Mouse (Mus musculus) embryonic facial prominence, embryonic 12.5 days (tissue): ENCODE measurements around the gene Gm2001. TPM values are rescaled to one million over a fixed set of nuclear protein-coding genes. Genes with fewer than 3 reads are reported as not detected.
"Not testable (repeated sequence)": the region's sequence is repeated elsewhere in the genome, so short reads cannot be mapped to it uniquely, and the experiment has no call there.

Source experiments
- ATAC-seq: fragments of 200-750 bp; cut with Nextera tagmentation; 2 replicates; pipeline ENCODE4 v1.8.0; 2017; ENCODE audit not compliant: insufficient number of reproducible peaks, insufficient read depth, low FRiP score, low TSS enrichment
- H3K27ac ChIP-seq: fragments of 300-500 bp; sonication (generic); 2 replicates; pipeline ENCODE4 v1.5.1; 2016; ENCODE audit warnings: mild to moderate bottlenecking
- H3K27me3 ChIP-seq: fragments of 300-500 bp; sonication (generic); 2 replicates; pipeline ENCODE4 v1.6.1; 2016; ENCODE audit warnings: mild to moderate bottlenecking, moderate library complexity
- H3K36me3 ChIP-seq: fragments of 300-500 bp; sonication (generic); 2 replicates; pipeline ENCODE4 v1.6.1; 2016; ENCODE audit warnings: mild to moderate bottlenecking
- H3K4me1 ChIP-seq: fragments of 300-500 bp; sonication (generic); 2 replicates; pipeline ENCODE4 v1.6.1; 2016
- H3K4me2 ChIP-seq: fragments of 300-500 bp; sonication (generic); replicated peaks from 2 replicates; pipeline ENCODE4 v1.6.1; 2016; ENCODE audit warnings: mild to moderate bottlenecking, moderate library complexity
- H3K4me3 ChIP-seq: fragments of 300-500 bp; sonication (generic); 2 replicates; pipeline ENCODE4 v1.5.1; 2016; ENCODE audit warnings: mild to moderate bottlenecking
- H3K9ac ChIP-seq: fragments of 300-500 bp; sonication (generic); 2 replicates; pipeline ENCODE4 v1.6.1; 2016; ENCODE audit warnings: mild to moderate bottlenecking, moderate library complexity
- H3K9me3 ChIP-seq: fragments of 300-500 bp; sonication (generic); 2 replicates; pipeline ENCODE4 v1.6.1; 2016; ENCODE audit warnings: mild to moderate bottlenecking, moderate library complexity
- WGBS: fragments of 180-500 bp; shearing (Covaris S2); methylation state at CpG from one replicate; pipeline ENCODE4 v1.1.7; 2016; 5-methylcytosine and 5-hydroxymethylcytosine counted together
- polyA plus RNA-seq: library from polyadenylated mRNA; unstranded; fragments of >200 nt; fragmentation: Nextera tagmentation; extraction: Ambion mirVana; gene quantifications from 2 replicates; pipeline ENCODE4 v1.2.1, GENCODE M21; 2016

Gm2001 gene
- polyA plus RNA-seq: not detected in 2 replicates

DNA sequence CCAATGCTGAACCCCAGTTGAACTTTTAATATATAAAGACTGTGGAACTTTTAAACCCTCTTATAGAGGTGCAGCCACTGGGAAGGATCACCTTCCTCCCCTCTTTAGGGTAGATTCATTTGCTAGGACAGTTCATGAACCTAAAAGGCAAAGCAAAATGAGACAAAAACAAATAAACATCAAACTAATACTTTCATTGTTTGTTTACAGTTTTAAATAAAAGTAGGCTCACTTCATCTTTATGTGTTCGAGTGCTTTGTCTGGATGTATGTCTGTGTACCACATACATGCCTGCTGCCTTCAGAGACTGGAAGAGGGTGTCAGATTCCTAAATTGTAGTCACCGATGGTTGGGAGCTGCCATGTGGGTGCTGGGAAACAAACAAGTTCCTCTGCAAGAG lies at the start of gene Gm2001:
TSS of gene Gm2001 (minus strand) at position 101 of the 400 bp plus-strand sequence.
- not testable (repeated sequence) for H3K9me3 ChIP-seq, H3K27ac ChIP-seq, ATAC-seq, H3K4me1 ChIP-seq, H3K9ac ChIP-seq, H3K4me2 ChIP-seq, H3K4me3 ChIP-seq, H3K27me3 ChIP-seq, H3K36me3 ChIP-seq
- WGBS: 83% methylated on average over 2 of the region's 2 CpGs

DNA sequence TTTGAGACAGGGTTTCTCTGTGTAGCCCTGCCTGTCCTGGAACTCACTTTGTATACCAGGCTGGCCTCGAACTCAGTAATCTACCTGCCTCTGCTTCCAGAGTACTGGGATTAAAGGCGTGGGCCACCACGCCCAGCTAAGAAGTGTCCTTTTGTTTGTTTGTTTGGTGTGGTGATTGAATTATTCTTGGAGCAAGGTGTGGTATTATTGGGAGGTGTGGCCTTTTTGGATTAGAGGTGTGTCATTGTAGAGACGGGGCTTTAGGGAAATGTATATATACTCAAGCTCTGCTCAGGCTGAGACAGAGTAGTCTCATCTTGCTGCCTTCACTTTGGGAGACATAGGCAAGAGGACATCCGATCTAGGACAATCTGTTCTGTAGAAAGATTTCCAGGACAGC lies 31.6 kb upstream of the Gm2001 start, which contains the start of gene Gm2016:
TSS of gene Gm2016 (plus strand) at position 301 of the 400 bp plus-strand sequence.
- not testable (repeated sequence) for H3K27ac ChIP-seq, H3K9ac ChIP-seq, H3K27me3 ChIP-seq, ATAC-seq, H3K36me3 ChIP-seq, H3K4me2 ChIP-seq, H3K4me1 ChIP-seq, H3K9me3 ChIP-seq, H3K4me3 ChIP-seq
- 78% methylated on average over 5 of the region's 5 CpGs for WGBS

DNA sequence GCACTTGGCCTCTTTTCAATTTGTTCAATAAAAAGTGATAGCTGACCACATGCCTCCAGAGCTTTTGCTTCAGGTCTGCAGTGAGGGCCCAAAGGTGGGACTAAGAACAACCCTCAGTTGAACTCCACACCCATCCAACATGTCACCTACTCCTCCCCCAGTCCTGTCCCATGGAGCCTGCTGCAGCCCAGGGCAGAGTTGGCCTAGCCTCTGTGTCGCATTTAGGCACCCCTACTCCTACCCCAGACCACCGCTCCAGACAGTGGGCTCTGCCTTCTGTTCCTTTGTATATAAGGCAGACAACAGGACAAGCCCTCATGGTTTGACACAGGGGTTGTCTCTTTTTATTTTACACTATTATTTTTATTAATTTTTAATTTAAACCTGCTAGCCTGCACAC lies 21.9 kb upstream of the Gm2001 start:
- H3K27ac ChIP-seq, H3K36me3 ChIP-seq, H3K27me3 ChIP-seq, H3K4me2 ChIP-seq, H3K4me3 ChIP-seq, H3K9ac ChIP-seq, ATAC-seq, H3K4me1 ChIP-seq: not testable (repeated sequence)
- H3K9me3 ChIP-seq: peaks cover 12% of the 10 kb centered on the region; the same call in 1 of the 2 replicates
- WGBS: 82% methylated on average over 2 of the region's 2 CpGs

DNA sequence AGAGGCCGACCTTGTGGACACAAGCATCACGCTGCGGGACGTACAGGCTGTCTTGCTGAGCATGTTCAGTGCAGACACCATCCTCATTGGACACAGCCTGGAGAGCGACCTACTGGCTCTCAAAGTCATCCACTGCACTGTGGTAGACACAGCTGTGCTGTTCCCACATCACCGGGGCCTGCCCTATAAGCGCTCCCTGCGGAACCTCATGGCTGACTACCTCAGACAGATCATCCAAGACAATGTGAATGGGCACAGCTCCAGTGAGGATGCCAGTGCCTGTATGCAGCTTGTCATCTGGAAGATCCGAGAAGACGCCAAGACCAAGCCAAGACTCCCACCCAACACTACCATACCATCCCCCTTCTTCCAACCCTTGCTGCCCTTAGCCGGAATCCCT lies 21.5 kb upstream of the Gm2001 start:
- WGBS: 93% methylated on average over 10 of the region's 11 CpGs
- H3K9me3 ChIP-seq: peaks cover 12% of the 10 kb centered on the region; the same call in 1 of the 2 replicates
- ATAC-seq, H3K27ac ChIP-seq, H3K36me3 ChIP-seq, H3K27me3 ChIP-seq, H3K4me1 ChIP-seq, H3K4me3 ChIP-seq, H3K4me2 ChIP-seq, H3K9ac ChIP-seq: not testable (repeated sequence)

DNA sequence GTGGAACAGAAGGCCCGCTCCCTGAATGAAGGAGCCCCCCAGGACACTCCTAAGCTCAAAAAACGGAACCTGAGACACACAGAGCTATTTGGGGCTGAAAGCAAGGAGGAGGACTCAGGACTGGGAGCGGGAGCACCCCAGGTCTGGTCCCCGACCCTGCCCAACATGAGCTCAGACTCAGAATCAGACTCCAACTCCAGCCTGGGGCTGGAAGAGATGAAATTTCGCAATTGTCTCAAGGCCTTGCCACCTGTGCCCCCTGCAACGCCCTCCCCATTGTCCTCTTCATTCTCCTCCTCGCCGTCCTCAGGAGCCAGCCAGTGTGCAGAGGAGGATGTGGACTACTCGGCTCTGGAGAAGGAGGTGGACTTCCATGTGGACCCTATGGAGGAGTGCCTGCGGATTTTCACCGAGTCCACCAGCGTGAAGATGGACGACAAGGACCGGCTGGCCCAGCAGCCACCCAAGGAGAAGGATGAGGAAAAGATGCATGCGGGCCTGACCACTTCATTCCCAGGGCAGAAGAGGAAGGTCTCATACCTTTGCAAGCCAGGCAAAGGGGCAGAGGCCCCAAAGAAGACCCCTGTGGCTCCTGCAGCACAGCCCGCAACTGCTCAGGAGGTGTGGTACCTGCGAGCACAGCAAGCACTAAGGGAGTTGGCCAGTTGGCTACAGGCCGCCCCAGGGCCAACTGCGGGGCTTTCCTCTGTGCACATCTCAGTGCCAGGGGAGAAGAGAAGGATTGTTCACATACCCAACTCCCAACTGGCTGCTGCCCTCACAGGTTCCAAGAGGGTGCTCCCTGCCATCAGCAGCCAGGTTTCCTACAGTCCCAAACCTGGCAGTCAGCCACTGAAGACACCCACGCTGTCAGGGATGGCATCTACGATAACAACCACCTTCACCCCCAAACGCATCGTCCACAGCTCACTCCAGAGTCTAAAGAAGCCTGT lies 19.9 kb upstream of the Gm2001 start:
- not testable (repeated sequence) for ATAC-seq, H3K27ac ChIP-seq, H3K36me3 ChIP-seq, H3K27me3 ChIP-seq, H3K4me2 ChIP-seq, H3K9ac ChIP-seq, H3K4me1 ChIP-seq, H3K4me3 ChIP-seq
- WGBS: 89% methylated on average over 23 of the region's 23 CpGs
- H3K9me3 ChIP-seq: peaks cover 12% of the 10 kb centered on the region; the same call in 1 of the 2 replicates

DNA sequence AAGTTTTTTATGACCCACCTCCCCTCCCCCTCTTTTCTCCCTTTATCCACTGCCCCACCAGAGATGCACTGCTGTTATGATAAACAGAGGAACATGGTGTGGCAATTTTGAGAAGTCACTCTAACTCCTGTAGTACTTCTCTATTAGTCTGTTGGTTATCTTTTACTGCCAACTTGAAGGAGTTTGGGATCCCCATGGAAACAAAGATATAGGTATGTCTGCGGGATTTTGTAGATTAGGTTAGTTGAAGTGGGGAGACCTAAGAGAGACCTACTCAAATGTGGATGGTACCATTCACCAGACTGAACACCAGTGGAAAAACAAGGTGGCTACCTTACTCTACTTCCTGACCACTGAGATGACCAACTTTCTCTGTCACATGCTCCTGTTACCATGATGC lies 13.9 kb upstream of the Gm2001 start:
- 74% methylated on average over 1 of the region's 1 CpGs for WGBS
- not testable (repeated sequence) for H3K27ac ChIP-seq, H3K9ac ChIP-seq, ATAC-seq, H3K27me3 ChIP-seq, H3K4me3 ChIP-seq, H3K4me2 ChIP-seq, H3K9me3 ChIP-seq, H3K4me1 ChIP-seq, H3K36me3 ChIP-seq

DNA sequence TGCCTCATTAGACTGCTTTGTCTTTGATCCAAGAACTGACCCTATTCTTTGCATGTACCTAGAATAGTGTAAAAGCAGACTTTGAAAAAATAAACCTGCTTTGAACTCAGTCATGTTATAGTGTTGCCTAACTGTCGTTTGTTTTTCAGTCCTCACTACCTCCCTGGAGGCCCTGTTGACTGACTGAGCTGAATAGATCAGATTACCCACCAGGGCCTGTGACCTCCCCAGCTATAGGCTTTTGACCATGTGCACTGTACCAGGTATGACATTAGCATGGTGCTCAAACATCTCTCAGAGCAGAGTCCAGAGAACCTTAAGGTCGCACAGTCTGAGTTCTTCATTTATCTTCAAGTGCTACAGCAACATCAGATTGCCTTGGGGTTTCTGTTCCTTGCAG lies 8.5 kb upstream of the Gm2001 start:
- not testable (repeated sequence) for H3K27ac ChIP-seq, H3K9ac ChIP-seq, H3K4me2 ChIP-seq, H3K4me3 ChIP-seq, H3K36me3 ChIP-seq, H3K27me3 ChIP-seq, H3K9me3 ChIP-seq, H3K4me1 ChIP-seq, ATAC-seq
- no CpG with 5 or more reads among the region's 2 CpGs for WGBS

DNA sequence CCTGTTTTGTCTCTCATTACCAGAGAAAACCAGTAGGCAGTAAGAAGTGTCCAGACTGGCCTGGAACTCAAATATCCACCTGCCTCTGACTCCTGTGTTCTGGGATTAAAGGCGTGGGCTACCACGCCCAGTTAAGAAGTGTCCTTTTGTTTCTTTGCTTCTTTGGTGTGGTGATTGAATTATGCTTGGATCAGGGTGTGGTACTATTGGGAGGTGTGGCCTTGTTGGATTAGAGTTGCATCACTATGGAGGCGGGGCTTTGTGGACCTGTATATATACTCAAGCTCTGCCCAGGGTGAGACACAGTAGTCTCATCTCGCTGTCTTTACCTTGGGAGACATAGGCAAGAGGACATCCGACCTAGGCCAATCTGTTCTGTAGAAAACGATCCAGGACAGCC lies 25.9 kb downstream of the Gm2001 start, which contains the start of gene BB287469:
TSS of gene BB287469 (plus strand) at position 301 of the 400 bp plus-strand sequence.
- H3K36me3 ChIP-seq, H3K4me1 ChIP-seq, ATAC-seq, H3K9me3 ChIP-seq, H3K9ac ChIP-seq, H3K4me3 ChIP-seq, H3K27ac ChIP-seq, H3K4me2 ChIP-seq, H3K27me3 ChIP-seq: not testable (repeated sequence)
- WGBS: 82% methylated on average over 5 of the region's 6 CpGs

DNA sequence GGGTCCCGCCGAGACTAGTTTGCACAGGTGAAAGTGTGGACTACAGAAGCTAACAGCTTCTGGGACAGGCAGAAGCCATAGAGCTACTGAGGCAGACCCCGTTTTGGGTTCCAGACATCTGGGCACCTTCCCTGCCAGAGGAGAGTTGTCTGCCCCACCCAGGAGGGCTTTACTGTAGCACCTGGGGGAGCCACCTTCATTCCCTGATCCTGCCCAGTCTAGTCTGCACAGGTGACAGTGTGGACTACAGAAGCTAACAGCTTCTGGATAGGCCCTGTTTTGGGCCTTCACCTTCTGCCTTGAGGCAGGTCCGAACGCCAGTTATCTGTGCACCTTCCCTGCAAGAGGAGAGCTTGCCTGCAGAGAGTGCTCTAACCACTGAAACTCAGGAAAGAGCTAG lies 44.2 kb downstream of the Gm2001 start:
- ATAC-seq, H3K9ac ChIP-seq, H3K9me3 ChIP-seq, H3K27ac ChIP-seq, H3K4me2 ChIP-seq, H3K4me1 ChIP-seq, H3K27me3 ChIP-seq, H3K4me3 ChIP-seq, H3K36me3 ChIP-seq: not testable (repeated sequence)
- 93% methylated on average over 5 of the region's 5 CpGs for WGBS

DNA sequence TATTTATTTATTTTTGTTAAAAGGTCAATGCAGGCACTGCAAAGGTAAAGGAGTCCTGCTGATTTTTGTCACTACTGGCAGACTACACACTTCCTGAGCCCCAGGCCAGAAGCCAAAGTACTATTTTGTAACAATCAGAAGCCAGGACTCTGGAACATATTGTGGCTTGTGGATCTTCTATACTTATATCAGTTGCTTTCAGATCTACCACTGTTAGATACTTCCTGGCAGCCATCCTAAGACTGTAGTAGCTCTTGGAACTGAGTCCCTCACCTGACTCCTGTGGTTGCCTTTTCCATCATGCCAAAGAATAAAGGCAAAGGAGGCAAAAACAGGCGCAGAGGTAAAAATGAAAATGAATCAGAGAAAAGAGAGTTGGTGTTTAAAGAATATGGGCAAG lies 46.9 kb downstream of the Gm2001 start, which contains the start of gene Gm21936:
TSS of gene Gm21936 (plus strand) at position 301 of the 400 bp plus-strand sequence.
- not testable (repeated sequence) for H3K27ac ChIP-seq, H3K4me2 ChIP-seq, H3K9me3 ChIP-seq, ATAC-seq, H3K27me3 ChIP-seq, H3K4me3 ChIP-seq, H3K4me1 ChIP-seq, H3K36me3 ChIP-seq, H3K9ac ChIP-seq
- 96% methylated on average over 1 of the region's 1 CpGs for WGBS
